Mouse (Mus musculus): ENCODE results near the gene Vmac. TPM values are rescaled to one million over a fixed set of nuclear protein-coding genes. Genes with fewer than 3 reads are reported as not detected.
A peak's percentile ranks its signal among the peaks of the same experiment; 100 is the strongest.

Vmac gene
- 1 to 10 TPM; 6.6 to 7.0 TPM for total RNA-seq (2021)
- long read RNA-seq, experiment 1, transcript Vmac-201 (2 exons, 2,226 nt): major isoform, 7 of 11 reads
- long read RNA-seq, experiment 1, partial matches to known transcripts: 0 of 11 reads
- long read RNA-seq, experiment 1, other reads (novel, unspliced or antisense): 2 of 11 reads
- long read RNA-seq, experiment 2, transcript Vmac-201 (2 exons, 2,226 nt): major isoform, 6 of 9 reads
- long read RNA-seq, experiment 2, partial matches to known transcripts: 0 of 9 reads
- long read RNA-seq, experiment 2, other reads (novel, unspliced or antisense): 1 of 9 reads

GRCm38 (mm10) chr17:56717363-56718058, at the start of gene Vmac, which contains the start of gene Ndufa11:
TSS of gene Vmac (minus strand) at chr17:56718022.
TSS of gene Ndufa11 (plus strand) at chr17:56717767.
- DNase-seq: peak; percentile 97

GRCm38 (mm10) chr17:56766631-56767405, 49.0 kb upstream of the Vmac start:
- DNase-seq: no peak

GRCm38 (mm10) chr17:56765431-56765830, 47.6 kb upstream of the Vmac start:
- DNase-seq: no peak

GRCm38 (mm10) chr17:56764474-56765354, 46.9 kb upstream of the Vmac start, which contains the start of gene Dus3l:
TSS of gene Dus3l (plus strand) at chr17:56764757.
- peak; percentile 83 for DNase-seq

- DNase-seq: no peak
Observed at GRCm38 (mm10) chr17:56763741-56764250, 46.0 kb upstream of the Vmac start.

- DNase-seq: no peak
Observed at GRCm38 (mm10) chr17:56762769-56763731, 45.2 kb upstream of the Vmac start.

- DNase-seq: peak; percentile 91
Observed at GRCm38 (mm10) chr17:56761991-56762410, 44.2 kb upstream of the Vmac start.

- no peak for DNase-seq
Observed at GRCm38 (mm10) chr17:56761077-56761476, 43.3 kb upstream of the Vmac start.

GRCm38 (mm10) chr17:56759261-56759660, 41.4 kb upstream of the Vmac start:
- DNase-seq: no peak

GRCm38 (mm10) chr17:56758132-56758531, 40.3 kb upstream of the Vmac start:
- peak; percentile 74 for DNase-seq

GRCm38 (mm10) chr17:56757416-56758123, 39.7 kb upstream of the Vmac start, which contains the start of gene Nrtn:
TSS of gene Nrtn (minus strand) at chr17:56757530.
- DNase-seq: peak; percentile 86

GRCm38 (mm10) chr17:56756703-56757399, 39.0 kb upstream of the Vmac start:
- DNase-seq: no peak

GRCm38 (mm10) chr17:56754271-56755185, 36.7 kb upstream of the Vmac start:
- DNase-seq: no peak

GRCm38 (mm10) chr17:56753452-56753851, 35.6 kb upstream of the Vmac start:
- no peak for DNase-seq

- no peak for DNase-seq
Observed at GRCm38 (mm10) chr17:56751404-56752072, 33.7 kb upstream of the Vmac start.

- no peak for DNase-seq
Observed at GRCm38 (mm10) chr17:56744173-56744572, 26.4 kb upstream of the Vmac start.

- DNase-seq: no peak
Observed at GRCm38 (mm10) chr17:56740788-56741160, 23.0 kb upstream of the Vmac start.
